Mouse (Mus musculus): ENCODE measurements at regions not wholly inside any gene's neighbourhood (a gene's known extent, or its start where the extent isn't known, plus 50 kb on each side); places are given as distances from the start of the nearest gene placed in this dataset.

DNA sequence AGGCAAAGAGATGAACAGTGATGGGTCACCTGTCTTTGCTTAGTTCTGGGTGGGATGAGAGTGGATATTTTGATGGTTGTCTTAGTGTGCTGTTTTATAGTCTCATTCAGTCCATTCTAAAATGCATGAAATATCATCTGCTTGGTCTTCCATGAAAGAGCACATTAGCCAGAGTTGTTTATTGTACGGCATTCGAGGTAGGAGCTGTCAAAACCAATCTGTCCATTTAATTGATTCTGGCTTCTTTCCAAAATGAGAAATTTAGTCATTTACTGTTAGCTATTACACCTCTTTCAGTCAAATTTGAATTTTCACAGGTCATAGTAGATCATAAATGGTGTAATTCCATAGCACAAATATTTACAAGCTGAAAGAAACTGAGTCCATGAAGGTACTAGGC is 328.8 kb downstream of the Bmper start:
- Histone ChIP-seq H3K36me3 (replicated peaks in 1 of 2; ENCODE audit: control insufficient read depth in 1 of 2, insufficient read depth in 1 of 2, low read length in 1 of 2) (no peaks in the 10 kb centered on the region), H3K79me2 (replicated peaks; ENCODE audit: control insufficient read depth, extremely low read depth, insufficient read depth, poor library complexity, severe bottlenecking) (no peaks in the 10 kb centered on the region), H3K9ac (ENCODE audit: insufficient read depth, low read depth) (no peak overlapping the region), H3K9me3 (replicated peaks; ENCODE audit: low read length) (no peaks in the 10 kb centered on the region), H3K4me2 (ENCODE audit: insufficient read depth, low read depth, poor library complexity, severe bottlenecking) (no peak overlapping the region), H3K27ac (ENCODE audit: insufficient read depth, low read depth) (no peak overlapping the region), H3K4me3 (replicated peaks in 1 of 3; ENCODE audit: low read depth in 2 of 3, low read length in 2 of 3, poor library complexity in 1 of 3) (no peak overlapping the region), H3K27me3 (replicated peaks) (no peaks in the 10 kb centered on the region), H3K4me1 (ENCODE audit: control insufficient read depth in 1 of 2, insufficient read depth in 2 of 2) (peaks cover 0 to 2% of the 10 kb centered on the region in 2 experiments; a peak in 1 of 4 replicates)
- dilution Hi-C loops (cut with MboI; ENCODE audit: extremely low pct_ligation_motif_present, extremely low pct_unique_long_range_greater_than_20kb, low sequenced_read_pairs) = no loop called here
- in situ Hi-C loops (cut with MboI; ENCODE audit: low pct_ligation_motif_present, low pct_unique_long_range_greater_than_20kb, low sequenced_read_pairs) = no loop called here
- no peak for DNase-seq (ENCODE audit: extremely low read depth)
- TF ChIP-seq POLR2AphosphoS2 (IDR thresholded peaks at IDR 0.05; ENCODE audit: low read depth, low read length) = no peak
- TF ChIP-seq KAT2A (IDR thresholded peaks at IDR 0.05; ENCODE audit: insufficient replicate concordance, low read length) = no peak
- TF ChIP-seq UBTF (IDR thresholded peaks at IDR 0.05; ENCODE audit: low read depth, low read length) = no peak
- TF ChIP-seq ZNF384 (IDR thresholded peaks at IDR 0.05; ENCODE audit: low read depth, low read length) = no peak

DNA sequence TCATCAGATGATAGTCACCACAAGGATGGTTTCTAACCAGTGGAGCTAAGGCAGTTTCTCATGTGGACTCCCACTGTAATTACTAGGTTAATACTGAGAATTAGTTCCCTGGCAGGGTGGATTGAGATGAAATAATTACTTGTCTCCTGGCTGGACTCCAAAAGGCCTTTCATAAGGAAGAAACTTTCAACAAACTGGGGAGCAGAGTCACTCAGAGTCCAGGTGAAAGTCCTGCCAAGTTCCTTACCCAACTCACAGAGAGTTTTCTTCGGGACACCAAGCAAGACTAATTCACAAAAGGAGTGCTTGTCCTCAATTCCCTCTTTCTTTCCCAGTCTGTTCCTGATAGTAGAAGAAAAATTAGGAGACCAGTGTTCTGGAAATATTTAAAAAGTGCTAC is 330.9 kb downstream of the Bmper start:
- in situ Hi-C loops (cut with MboI; ENCODE audit: low pct_ligation_motif_present, low pct_unique_long_range_greater_than_20kb, low sequenced_read_pairs) (no loop called here), dilution Hi-C loops (cut with MboI; ENCODE audit: extremely low pct_ligation_motif_present, extremely low pct_unique_long_range_greater_than_20kb, low sequenced_read_pairs) (no loop called here)
- no peaks in the 10 kb centered on the region for H3K27me3 ChIP-seq (replicated peaks)
- TF ChIP-seq ETS1 (conservative IDR thresholded peaks at IDR 0.05; ENCODE audit: low read depth, low read length) (no peak), BHLHE40 (IDR thresholded peaks at IDR 0.05; ENCODE audit: low read depth, low read length) (no peak), JUN (IDR thresholded peaks at IDR 0.05; ENCODE audit: insufficient read depth, low read depth, low read length) (no peak), MYC (IDR thresholded peaks at IDR 0.05; ENCODE audit: low read depth, low read length) (no peak), MXI1 (IDR thresholded peaks at IDR 0.05; ENCODE audit: low read depth, low read length) (no peak), USF1 (IDR thresholded peaks at IDR 0.05; ENCODE audit: low read depth, low read length) (no peak), KAT2A (IDR thresholded peaks at IDR 0.05; ENCODE audit: insufficient replicate concordance, low read length) (no peak), TBP (conservative IDR thresholded peaks at IDR 0.05; ENCODE audit: low read depth, low read length) (no peak), PAX5 (IDR thresholded peaks at IDR 0.05; ENCODE audit: low read length) (no peak), NRF1 (IDR thresholded peaks at IDR 0.05; ENCODE audit: low read depth, low read length) (no peak), IRF4 (IDR thresholded peaks at IDR 0.05; ENCODE audit: low read depth, low read length) (no peak)
- H3K4me1 ChIP-seq (ENCODE audit: control insufficient read depth in 1 of 2, insufficient read depth in 2 of 2) = no peaks in the 10 kb centered on the region
- no peak for DNase-seq (ENCODE audit: extremely low read depth)
- no peaks in the 10 kb centered on the region for H3K9me3 ChIP-seq (replicated peaks; ENCODE audit: low read length)
- H3K4me2 ChIP-seq (ENCODE audit: insufficient read depth, low read depth, poor library complexity, severe bottlenecking) = no peak overlapping the region
- no peak overlapping the region for H3K9ac ChIP-seq (ENCODE audit: insufficient read depth, low read depth)
- H3K27ac ChIP-seq (ENCODE audit: insufficient read depth, low read depth) = no peak overlapping the region
- H3K4me3 ChIP-seq (replicated peaks in 1 of 3; ENCODE audit: low read depth in 2 of 3, low read length in 2 of 3, poor library complexity in 1 of 3) = no peak overlapping the region
- no peaks in the 10 kb centered on the region for H3K36me3 ChIP-seq (replicated peaks in 1 of 2; ENCODE audit: control insufficient read depth in 1 of 2, insufficient read depth in 1 of 2, low read length in 1 of 2)
- H3K79me2 ChIP-seq (replicated peaks; ENCODE audit: control insufficient read depth, extremely low read depth, insufficient read depth, poor library complexity, severe bottlenecking) = no peaks in the 10 kb centered on the region

DNA sequence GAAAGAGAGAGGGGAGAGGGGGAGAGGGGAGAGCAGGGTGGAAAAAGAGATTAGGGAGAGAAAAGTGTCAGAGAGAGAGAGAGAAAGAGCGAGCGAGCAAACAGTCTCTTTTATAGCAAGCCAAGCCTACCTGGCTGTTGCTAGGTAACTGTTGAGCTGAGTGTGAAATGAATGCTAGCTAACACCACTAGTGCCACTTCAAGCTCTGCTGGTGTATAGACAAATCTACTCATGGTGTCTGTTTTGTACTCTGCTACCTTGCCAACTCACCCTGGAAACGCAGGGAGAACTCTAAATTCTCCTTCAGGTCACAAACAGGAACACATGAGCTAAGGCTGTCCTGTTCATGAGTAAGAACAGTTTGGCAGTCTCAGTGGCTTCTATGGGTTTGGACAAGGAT is 334.7 kb downstream of the Bmper start:
- dilution Hi-C loops (cut with MboI; ENCODE audit: extremely low pct_ligation_motif_present, extremely low pct_unique_long_range_greater_than_20kb, low sequenced_read_pairs) (no loop called here), in situ Hi-C loops (cut with MboI; ENCODE audit: low pct_ligation_motif_present, low pct_unique_long_range_greater_than_20kb, low sequenced_read_pairs) (no loop called here)
- no peak overlapping the region for H3K4me3 ChIP-seq (replicated peaks in 1 of 3; ENCODE audit: low read depth in 2 of 3, low read length in 2 of 3, poor library complexity in 1 of 3)
- no peak overlapping the region for H3K4me2 ChIP-seq (ENCODE audit: insufficient read depth, low read depth, poor library complexity, severe bottlenecking)
- DNase-seq (ENCODE audit: extremely low read depth) = no peak
- H3K4me1 ChIP-seq (ENCODE audit: control insufficient read depth in 1 of 2, insufficient read depth in 2 of 2) = no peaks in the 10 kb centered on the region
- H3K27ac ChIP-seq (ENCODE audit: insufficient read depth, low read depth) = no peak overlapping the region
- H3K79me2 ChIP-seq (replicated peaks; ENCODE audit: control insufficient read depth, extremely low read depth, insufficient read depth, poor library complexity, severe bottlenecking) = no peaks in the 10 kb centered on the region
- no peaks in the 10 kb centered on the region for H3K9me3 ChIP-seq (replicated peaks; ENCODE audit: low read length)
- H3K27me3 ChIP-seq (replicated peaks) = no peaks in the 10 kb centered on the region
- no peak overlapping the region for H3K9ac ChIP-seq (ENCODE audit: insufficient read depth, low read depth)
- TF ChIP-seq ZKSCAN1 (IDR thresholded peaks at IDR 0.05; ENCODE audit: borderline replicate concordance, low read depth, low read length) = no peak
- TF ChIP-seq SMC3 (IDR thresholded peaks at IDR 0.05; ENCODE audit: low read depth, low read length) = no peak
- TF ChIP-seq TCF12 (IDR thresholded peaks at IDR 0.05; ENCODE audit: low read depth, low read length) = no peak
- TF ChIP-seq TBP (conservative IDR thresholded peaks at IDR 0.05; ENCODE audit: low read depth, low read length) = no peak
- no peak for TF ChIP-seq USF2 (conservative IDR thresholded peaks at IDR 0.05; ENCODE audit: low read depth, low read length)
- TF ChIP-seq MXI1 (IDR thresholded peaks at IDR 0.05; ENCODE audit: low read depth, low read length) = no peak
- TF ChIP-seq PAX5 (IDR thresholded peaks at IDR 0.05; ENCODE audit: low read length) = no peak
- no peak for TF ChIP-seq MAZ (IDR thresholded peaks at IDR 0.05; ENCODE audit: low read depth, low read length)
- TF ChIP-seq BHLHE40 (IDR thresholded peaks at IDR 0.05; ENCODE audit: low read depth, low read length) = no peak
- TF ChIP-seq MEF2A (IDR thresholded peaks at IDR 0.05; ENCODE audit: borderline replicate concordance, low read depth, low read length) = no peak
- no peak for TF ChIP-seq NELFE (IDR thresholded peaks at IDR 0.05; ENCODE audit: low read depth, low read length)
- TF ChIP-seq MYC (IDR thresholded peaks at IDR 0.05; ENCODE audit: low read depth, low read length) = no peak
- no peak for TF ChIP-seq MAFK (IDR thresholded peaks at IDR 0.05; ENCODE audit: insufficient replicate concordance, low read length)
- H3K36me3 ChIP-seq (replicated peaks in 1 of 2; ENCODE audit: control insufficient read depth in 1 of 2, insufficient read depth in 1 of 2, low read length in 1 of 2) = no peaks in the 10 kb centered on the region

Measured in CH12.LX (cell line).